Mouse (Mus musculus): Measurements from ENCODE around the gene Enho.

GRCm38 (mm10) chr4:41612166-41612565, 28.0 kb downstream of the Enho start:
- no peak for TF ChIP-seq GATA1 (IDR thresholded peaks at IDR 0.05; ENCODE audit: borderline replicate concordance, low read length)
- no peak for TF ChIP-seq FLI1 (IDR thresholded peaks at IDR 0.05; ENCODE audit: low read length)

Measured in megakaryocyte, embryonic 14.5 days (primary cell).